Mouse (Mus musculus): Measurements from ENCODE around the gene Sult4a1.

DNA sequence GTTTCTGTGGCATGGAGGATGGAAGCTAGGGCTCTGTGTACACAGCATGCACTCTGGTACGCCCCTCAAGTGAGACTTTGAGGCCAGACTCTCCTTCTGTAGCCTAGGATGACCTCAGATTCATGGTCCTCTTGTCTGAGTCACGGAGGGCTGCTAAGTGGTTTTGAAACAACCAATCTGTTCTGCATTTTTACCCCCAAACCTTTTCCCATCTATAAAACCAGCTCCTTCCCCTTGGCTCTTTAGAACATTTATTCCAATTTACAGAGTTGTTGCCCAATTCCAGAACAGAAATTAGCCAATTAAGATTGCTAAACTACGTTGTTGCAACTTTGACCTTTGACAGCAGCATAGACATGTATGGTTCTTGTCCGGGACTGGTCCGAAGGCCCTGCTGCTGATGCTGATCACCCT lies 34.0 kb upstream of the Sult4a1 start:
- TF ChIP-seq KAT2A (IDR thresholded peaks at IDR 0.05; ENCODE audit: insufficient replicate concordance, low read length), result no peak
- no peak for TF ChIP-seq HCFC1 (IDR thresholded peaks at IDR 0.05; ENCODE audit: low read depth, low read length)

Measured in CH12.LX (cell line).